Mouse (Mus musculus) embryonic fibroblast, embryonic 13.5 days (primary cell): ENCODE results near the gene Psmb7.

Experiments
- CTCF ChIP-seq: IDR thresholded peaks from 2 replicates; pipeline ENCODE4 v1.5.1; 2011; ENCODE audit warnings: mild to moderate bottlenecking, control low read depth, low read length, moderate library complexity, borderline replicate concordance; ENCODE audit not compliant: insufficient read depth
- POLR2A ChIP-seq: IDR thresholded peaks from 2 replicates; pipeline ENCODE4 v1.6.1; 2011; ENCODE audit warnings: low read depth, mild to moderate bottlenecking, control low read depth, low read length, moderate library complexity

- TF ChIP-seq CTCF (no peak), POLR2A (no peak)
Observed at GRCm38 (mm10) chr2:38629451-38629850, 14.4 kb downstream of the Psmb7 start.
